In the genomic region with DNA sequence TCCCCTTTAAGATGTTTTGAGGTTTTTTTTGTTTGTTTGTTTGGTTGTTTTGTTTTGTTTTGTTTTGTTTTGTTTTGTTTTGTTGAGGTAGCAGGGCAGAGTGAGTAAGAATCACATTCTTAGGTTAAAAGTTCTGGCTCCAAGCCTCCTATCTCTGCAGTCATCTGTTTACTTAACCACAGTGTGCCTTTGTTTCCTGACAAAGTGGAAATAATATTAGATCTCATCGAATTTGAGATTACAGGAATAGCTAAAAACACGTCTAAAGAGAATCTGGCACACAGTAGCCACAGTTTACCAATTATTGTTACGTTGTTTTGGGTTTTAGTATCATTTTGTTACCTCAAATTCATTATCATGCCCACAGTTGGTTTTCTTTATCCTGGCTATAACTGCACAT, we compare ENCODE assay signal across 17 mouse cellular contexts. TPM values are rescaled to one million over a fixed set of nuclear protein-coding genes. Genes with fewer than 3 reads are reported as not detected.
"Had no signal": no experiment of that assay in that cellular context is flagged by ENCODE, and none has a peak within 500 bp of the region (broad histone marks: within the 10 kb centered on the region; RNA-seq: fewer than 3 reads in every experiment).

No protein-coding gene starts in this region.

- H3K9ac ChIP-seq: kidney, embryonic 15.5 days; limb, embryonic 13.5 days; liver, embryonic 15.5 days; midbrain, embryonic 15.5 days; neural tube, embryonic 12.5 days had no signal

- DNase-seq: kidney, postnatal 14 days; left cerebral cortex, postnatal 4 days; lung, adult 2 months; lung, postnatal 36 days; thymus, adult 18-20 months; thymus, postnatal 25 days had no signal

- H3K9me3 ChIP-seq: kidney, embryonic 15.5 days; limb, embryonic 13.5 days; liver, embryonic 15.5 days; midbrain, embryonic 15.5 days; neural tube, embryonic 12.5 days had no signal

- ATAC-seq: lung, postnatal 0 days; midbrain, embryonic 15.5 days had no signal

- H3K4me3 ChIP-seq: kidney, embryonic 15.5 days; limb, embryonic 13.5 days; liver, embryonic 15.5 days; midbrain, embryonic 15.5 days; neural tube, embryonic 12.5 days had no signal

- H3K36me3 ChIP-seq: midbrain, embryonic 15.5 days; neural tube, embryonic 12.5 days had no signal

- H3K4me1 ChIP-seq: kidney, embryonic 15.5 days; midbrain, embryonic 15.5 days; neural tube, embryonic 12.5 days had no signal

- H3K27ac ChIP-seq: kidney, embryonic 15.5 days; limb, embryonic 13.5 days; liver, embryonic 15.5 days; midbrain, embryonic 15.5 days; neural tube, embryonic 12.5 days had no signal

- H3K27me3 ChIP-seq: kidney, embryonic 15.5 days; limb, embryonic 13.5 days; liver, embryonic 15.5 days; midbrain, embryonic 15.5 days; neural tube, embryonic 12.5 days had no signal

- H3K4me2 ChIP-seq: kidney, embryonic 15.5 days; limb, embryonic 13.5 days; liver, embryonic 11.5 days; liver, embryonic 15.5 days; midbrain, embryonic 11.5 days; midbrain, embryonic 15.5 days; neural tube, embryonic 12.5 days had no signal

RNA-seq across cellular contexts. Expression of a gene that starts 20.7 kb away (rescaled TPM):
- total RNA-seq: left cerebral cortex, postnatal 4 days; megakaryocyte, adult 5-6 weeks; monocyte, adult 5-6 weeks; neutrophil, adult 5-6 weeks had no signal
- polyA plus RNA-seq: kidney, embryonic 15.5 days; liver, embryonic 11.5 days; liver, embryonic 15.5 days; midbrain, embryonic 11.5 days; midbrain, embryonic 15.5 days; neural tube, embryonic 12.5 days had no signal

RNA-seq across cellular contexts. Expression of a gene that starts 48.1 kb away (rescaled TPM):
- total RNA-seq: megakaryocyte, adult 5-6 weeks; monocyte, adult 5-6 weeks; neutrophil, adult 5-6 weeks had no signal
